Mouse (Mus musculus): ENCODE results near the gene Slc22a23. TPM values are rescaled to one million over a fixed set of nuclear protein-coding genes. Genes with fewer than 3 reads are reported as not detected.
A peak's percentile ranks its signal among the peaks of the same experiment; 100 is the strongest.

The Slc22a23 gene
- polyA plus RNA-seq, 1 experiment from 2014 or later, result 3.8 TPM

GRCm38 (mm10) chr13:34226940-34227339 lies 118.0 kb downstream of the Slc22a23 start:
- Histone ChIP-seq H3K27me3 (ENCODE audit: control insufficient read depth, insufficient read depth, low read depth, low read length) (no peaks in the 10 kb centered on the region), H3K4me3 (ENCODE audit: low read length) (no peak overlapping the region), H3K4me1 (replicated peaks; ENCODE audit: control insufficient read depth, insufficient read depth, low read length) (peaks cover 11% of the 10 kb centered on the region), H3K4me2 (ENCODE audit: low read depth, low read length) (no peak overlapping the region), H3K27ac (ENCODE audit: low read length) (no peak overlapping the region), H3K36me3 (ENCODE audit: control insufficient read depth, insufficient read depth, low read length) (no peaks in the 10 kb centered on the region), H3K9ac (ENCODE audit: low read length) (no peak overlapping the region), H3K9me3 (ENCODE audit: control insufficient read depth, low read length) (no peaks in the 10 kb centered on the region)
- WGBS, result 11% methylated on average over 1 of the region's 1 CpGs
- ATAC-seq (ENCODE audit: low read depth), result no peak

DNA sequence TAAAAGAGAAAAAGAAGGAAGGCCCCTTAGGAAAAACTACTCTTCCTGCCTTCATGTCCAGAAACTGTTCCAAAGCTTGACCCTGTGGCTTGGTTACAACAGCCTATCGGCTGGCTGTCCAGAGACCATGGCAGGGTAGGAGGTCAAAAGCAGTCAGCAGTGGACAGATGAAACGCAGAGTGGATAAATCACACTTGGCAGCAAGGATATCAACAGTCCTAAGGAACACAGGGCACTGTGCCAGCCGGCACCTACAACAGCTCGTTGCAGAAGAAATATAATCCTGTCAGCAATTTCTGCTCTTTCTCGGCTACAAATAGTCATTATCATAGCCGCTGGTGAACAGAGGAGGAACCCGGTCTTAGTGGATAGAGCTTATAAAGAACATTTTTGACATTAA lies 122.0 kb downstream of the Slc22a23 start:
- 28% methylated on average over 7 of the region's 7 CpGs for WGBS
- no peaks in the 10 kb centered on the region for H3K27me3 ChIP-seq (ENCODE audit: control insufficient read depth, insufficient read depth, low read depth, low read length)
- H3K9me3 ChIP-seq (ENCODE audit: control insufficient read depth, low read length), result no peaks in the 10 kb centered on the region
- H3K4me1 ChIP-seq (replicated peaks; ENCODE audit: control insufficient read depth, insufficient read depth, low read length), result peaks cover 11% of the 10 kb centered on the region
- H3K27ac ChIP-seq (ENCODE audit: low read length), result no peak overlapping the region
- peak; percentile 52 for ATAC-seq (ENCODE audit: low read depth)
- no peak overlapping the region for H3K4me2 ChIP-seq (ENCODE audit: low read depth, low read length)
- H3K4me3 ChIP-seq (ENCODE audit: low read length), result no peak overlapping the region
- H3K9ac ChIP-seq (ENCODE audit: low read length), result no peak overlapping the region
- H3K36me3 ChIP-seq (ENCODE audit: control insufficient read depth, insufficient read depth, low read length), result no peaks in the 10 kb centered on the region

GRCm38 (mm10) chr13:34219728-34220127 lies 125.3 kb downstream of the Slc22a23 start:
- H3K27ac ChIP-seq (ENCODE audit: low read length), result no peak overlapping the region
- no peak for ATAC-seq (ENCODE audit: low read depth)
- no peaks in the 10 kb centered on the region for H3K9me3 ChIP-seq (ENCODE audit: control insufficient read depth, low read length)
- H3K27me3 ChIP-seq (ENCODE audit: control insufficient read depth, insufficient read depth, low read depth, low read length), result no peaks in the 10 kb centered on the region
- WGBS, result 66% methylated on average over 3 of the region's 3 CpGs
- no peaks in the 10 kb centered on the region for H3K36me3 ChIP-seq (ENCODE audit: control insufficient read depth, insufficient read depth, low read length)
- no peak overlapping the region for H3K4me3 ChIP-seq (ENCODE audit: low read length)
- no peak overlapping the region for H3K9ac ChIP-seq (ENCODE audit: low read length)
- peaks cover 6% of the 10 kb centered on the region for H3K4me1 ChIP-seq (replicated peaks; ENCODE audit: control insufficient read depth, insufficient read depth, low read length)
- H3K4me2 ChIP-seq (ENCODE audit: low read depth, low read length), result no peak overlapping the region

DNA sequence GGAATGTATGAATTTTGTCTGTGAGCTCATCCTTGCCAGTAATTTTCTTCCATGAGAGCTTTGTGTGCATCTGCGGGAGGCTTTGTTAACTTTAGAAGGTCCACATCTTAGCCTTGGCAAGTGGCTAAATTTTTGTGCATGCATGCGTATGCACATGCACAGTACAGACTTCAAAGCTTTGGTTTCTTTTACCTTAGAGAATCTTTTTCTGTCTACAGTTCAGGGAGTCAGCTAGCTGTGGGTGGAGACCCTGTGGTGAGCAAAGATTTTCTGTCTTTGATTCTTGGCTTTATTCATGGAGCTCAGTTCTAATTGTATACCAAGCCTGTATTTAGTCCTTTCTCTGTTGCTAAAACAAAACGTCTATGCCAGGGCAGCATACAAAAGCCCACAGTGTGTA lies 126.2 kb downstream of the Slc22a23 start:
- Histone ChIP-seq H3K27me3 (ENCODE audit: control insufficient read depth, insufficient read depth, low read depth, low read length) (no peaks in the 10 kb centered on the region), H3K9ac (ENCODE audit: low read length) (no peak overlapping the region)

DNA sequence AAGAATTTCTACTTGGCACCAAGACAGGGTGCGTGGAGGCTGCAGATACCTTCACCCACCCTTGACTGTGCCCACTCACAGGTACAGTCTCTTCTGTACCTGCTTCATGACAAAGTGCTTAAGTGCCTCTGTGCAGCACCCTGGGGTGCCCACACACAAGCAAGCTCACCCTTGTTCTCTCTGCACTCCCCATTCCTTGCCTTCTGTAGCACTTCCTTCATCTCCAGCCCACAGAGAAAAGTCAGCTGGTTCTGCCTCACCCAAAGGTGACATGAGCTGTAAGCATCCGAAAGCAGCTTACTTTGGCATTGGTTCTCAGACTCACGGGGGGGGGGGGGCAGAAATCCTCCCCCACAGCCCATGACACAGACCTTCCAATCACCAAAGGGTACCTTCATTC lies 130.1 kb downstream of the Slc22a23 start:
- H3K36me3 ChIP-seq (ENCODE audit: control insufficient read depth, insufficient read depth, low read length), result no peaks in the 10 kb centered on the region
- H3K4me1 ChIP-seq (replicated peaks; ENCODE audit: control insufficient read depth, insufficient read depth, low read length), result peaks cover 7% of the 10 kb centered on the region
- H3K4me3 ChIP-seq (ENCODE audit: low read length), result no peak overlapping the region
- H3K27ac ChIP-seq (ENCODE audit: low read length), result no peak overlapping the region
- H3K4me2 ChIP-seq (ENCODE audit: low read depth, low read length), result no peak overlapping the region
- no peaks in the 10 kb centered on the region for H3K27me3 ChIP-seq (ENCODE audit: control insufficient read depth, insufficient read depth, low read depth, low read length)
- no peak overlapping the region for H3K9ac ChIP-seq (ENCODE audit: low read length)
- ATAC-seq (ENCODE audit: low read depth), result no peak
- 55% methylated on average over 3 of the region's 3 CpGs for WGBS
- H3K9me3 ChIP-seq (ENCODE audit: control insufficient read depth, low read length), result no peaks in the 10 kb centered on the region

More for the DNA sequence above, 126.2 kb downstream of the Slc22a23 start:
- Histone ChIP-seq H3K9me3 (ENCODE audit: control insufficient read depth, low read length) (no peaks in the 10 kb centered on the region), H3K36me3 (ENCODE audit: control insufficient read depth, insufficient read depth, low read length) (no peaks in the 10 kb centered on the region), H3K4me1 (replicated peaks; ENCODE audit: control insufficient read depth, insufficient read depth, low read length) (peaks cover 9% of the 10 kb centered on the region), H3K4me3 (ENCODE audit: low read length) (no peak overlapping the region), H3K27ac (ENCODE audit: low read length) (no peak overlapping the region), H3K4me2 (ENCODE audit: low read depth, low read length) (no peak overlapping the region)
- no peak for ATAC-seq (ENCODE audit: low read depth)
- WGBS, result 78% methylated on average over 3 of the region's 3 CpGs

DNA sequence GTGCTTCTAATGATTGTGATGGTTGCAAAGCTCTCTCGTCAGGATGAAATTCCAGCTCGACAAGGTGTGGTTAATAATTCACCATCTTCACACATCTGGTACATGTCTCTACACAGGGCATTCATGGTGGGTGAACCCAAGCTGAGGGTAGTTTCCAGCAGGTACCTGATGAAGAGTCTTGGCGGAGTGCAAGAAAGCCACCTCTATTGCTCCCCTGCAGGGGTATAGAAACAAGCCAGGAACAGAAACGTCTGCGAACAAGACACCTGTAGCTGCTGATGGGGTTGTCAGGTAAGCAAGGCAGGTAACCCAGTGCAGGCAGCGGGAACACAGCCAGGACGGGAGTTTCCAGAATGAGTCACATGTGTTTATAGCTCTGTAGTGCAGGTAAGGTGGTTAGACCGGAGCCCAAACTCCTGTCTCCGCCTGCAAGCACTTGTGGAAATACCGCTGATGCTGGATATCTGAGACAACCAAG lies 132.2 kb downstream of the Slc22a23 start:
- 0 out of 2 replicates have a peak overlapping the region, but pooled peaks have one; percentile 1 for H3K4me2 ChIP-seq (ENCODE audit: low read depth, low read length)
- peaks cover 10% of the 10 kb centered on the region for H3K4me1 ChIP-seq (replicated peaks; ENCODE audit: control insufficient read depth, insufficient read depth, low read length)
- no peaks in the 10 kb centered on the region for H3K9me3 ChIP-seq (ENCODE audit: control insufficient read depth, low read length)
- peak; percentile 79 for ATAC-seq (ENCODE audit: low read depth)
- 49% methylated on average over 10 of the region's 10 CpGs for WGBS
- peak overlapping the region; percentile 50 for H3K27ac ChIP-seq (ENCODE audit: low read length)
- no peak overlapping the region for H3K4me3 ChIP-seq (ENCODE audit: low read length)
- H3K27me3 ChIP-seq (ENCODE audit: control insufficient read depth, insufficient read depth, low read depth, low read length), result no peaks in the 10 kb centered on the region
- no peaks in the 10 kb centered on the region for H3K36me3 ChIP-seq (ENCODE audit: control insufficient read depth, insufficient read depth, low read length)
- H3K9ac ChIP-seq (ENCODE audit: low read length), result no peak overlapping the region

- Histone ChIP-seq H3K4me2 (ENCODE audit: low read depth, low read length) (no peak overlapping the region), H3K27me3 (ENCODE audit: control insufficient read depth, insufficient read depth, low read depth, low read length) (no peaks in the 10 kb centered on the region), H3K9ac (ENCODE audit: low read length) (no peak overlapping the region), H3K36me3 (ENCODE audit: control insufficient read depth, insufficient read depth, low read length) (no peaks in the 10 kb centered on the region), H3K4me1 (replicated peaks; ENCODE audit: control insufficient read depth, insufficient read depth, low read length) (peaks cover 10% of the 10 kb centered on the region), H3K27ac (ENCODE audit: low read length) (no peak overlapping the region), H3K9me3 (ENCODE audit: control insufficient read depth, low read length) (no peaks in the 10 kb centered on the region), H3K4me3 (ENCODE audit: low read length) (no peak overlapping the region)
- 58% methylated on average over 4 of the region's 4 CpGs for WGBS
- ATAC-seq (ENCODE audit: low read depth), result no peak
Measured at GRCm38 (mm10) chr13:34211261-34211775, 133.7 kb downstream of the Slc22a23 start.

- H3K36me3 ChIP-seq (ENCODE audit: control insufficient read depth, insufficient read depth, low read length), result no peaks in the 10 kb centered on the region; the same call in 1 of the 2 replicates
- H3K4me1 ChIP-seq (replicated peaks; ENCODE audit: control insufficient read depth, insufficient read depth, low read length), result 0 out of 2 replicates have a peak, but pooled peaks cover 3% of the 10 kb centered on the region
- ATAC-seq (ENCODE audit: low read depth), result peak; percentile 56
- H3K9ac ChIP-seq (ENCODE audit: low read length), result no peak overlapping the region
- H3K4me2 ChIP-seq (ENCODE audit: low read depth, low read length), result no peak overlapping the region
- no peaks in the 10 kb centered on the region for H3K27me3 ChIP-seq (ENCODE audit: control insufficient read depth, insufficient read depth, low read depth, low read length)
- no peaks in the 10 kb centered on the region for H3K9me3 ChIP-seq (ENCODE audit: control insufficient read depth, low read length)
- peak overlapping the region; percentile 52; the same call in 1 of the 2 replicates for H3K27ac ChIP-seq (ENCODE audit: low read length)
- H3K4me3 ChIP-seq (ENCODE audit: low read length), result no peak overlapping the region
- 49% methylated on average over 6 of the region's 6 CpGs for WGBS
Measured at GRCm38 (mm10) chr13:34207714-34208470, 137.1 kb downstream of the Slc22a23 start.

DNA sequence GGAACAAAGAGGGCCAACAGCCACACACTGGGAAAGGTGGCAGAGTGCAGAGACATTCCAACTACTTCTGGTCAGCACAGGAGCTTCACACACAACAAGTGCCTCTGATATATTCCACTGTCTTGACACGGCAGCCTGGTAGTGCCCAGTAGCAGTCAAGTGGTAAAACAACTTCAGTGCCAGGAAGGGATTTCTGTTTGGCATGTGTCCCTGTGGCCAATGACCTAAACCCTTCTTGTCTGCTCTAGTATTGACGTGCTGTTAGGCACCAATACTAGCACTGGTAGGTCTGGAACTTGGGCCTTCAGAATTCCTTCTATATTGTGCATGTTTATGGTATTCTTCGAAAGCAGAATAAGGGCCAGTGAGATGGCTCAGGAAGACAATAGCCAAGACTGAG lies 139.8 kb downstream of the Slc22a23 start:
- H3K9ac ChIP-seq (ENCODE audit: low read length), result no peak overlapping the region
- ATAC-seq (ENCODE audit: low read depth), result no peak
- H3K27me3 ChIP-seq (ENCODE audit: control insufficient read depth, insufficient read depth, low read depth, low read length), result no peaks in the 10 kb centered on the region
- no peaks in the 10 kb centered on the region; the same call in 1 of the 2 replicates for H3K36me3 ChIP-seq (ENCODE audit: control insufficient read depth, insufficient read depth, low read length)
- H3K4me3 ChIP-seq (ENCODE audit: low read length), result no peak overlapping the region
- no peak overlapping the region for H3K4me2 ChIP-seq (ENCODE audit: low read depth, low read length)
- no peaks in the 10 kb centered on the region for H3K9me3 ChIP-seq (ENCODE audit: control insufficient read depth, low read length)
- 77% methylated on average over 3 of the region's 3 CpGs for WGBS
- 0 out of 2 replicates have a peak, but pooled peaks cover 3% of the 10 kb centered on the region for H3K4me1 ChIP-seq (replicated peaks; ENCODE audit: control insufficient read depth, insufficient read depth, low read length)
- no peak overlapping the region for H3K27ac ChIP-seq (ENCODE audit: low read length)

All from lung, embryonic 16.5 days (tissue).